Mouse (Mus musculus) midbrain, embryonic 14.5 days (tissue): Measurements from ENCODE around the gene Alpi. TPM values are rescaled to one million over a fixed set of nuclear protein-coding genes. Genes with fewer than 3 reads are reported as not detected.

Experiments
- ATAC-seq: fragments of 200-750 bp; cut with Nextera tagmentation; 2 replicates; pipeline ENCODE4 v1.8.0; 2017; ENCODE audit warnings: moderate number of reproducible peaks, moderate library complexity; ENCODE audit not compliant: low FRiP score, low TSS enrichment
- DNase-seq: peaks from one replicate; pipeline ENCODE4 v3.0.0-alpha.2; 2015
- H3K27ac ChIP-seq: fragments of 300-500 bp; sonication (generic); replicated peaks from 2 replicates; pipeline ENCODE4 v1.5.1; 2014; ENCODE audit warnings: mild to moderate bottlenecking, low read depth, low read length, moderate library complexity
- H3K27me3 ChIP-seq: fragments of 300-500 bp; sonication (generic); 2 replicates; pipeline ENCODE4 v1.6.1; 2014; ENCODE audit warnings: low read length, control low read depth, mixed read lengths; ENCODE audit not compliant: control insufficient read depth, insufficient read depth
- H3K36me3 ChIP-seq: fragments of 300-500 bp; sonication (generic); 2 replicates; pipeline ENCODE4 v1.6.1; 2014; ENCODE audit warnings: low read length, control low read depth; ENCODE audit not compliant: control insufficient read depth, insufficient read depth
- H3K4me1 ChIP-seq: fragments of 300-500 bp; sonication (generic); 2 replicates; pipeline ENCODE4 v1.6.1; 2014; ENCODE audit warnings: mild to moderate bottlenecking, antibody characterized with exemption, low read length, control low read depth; ENCODE audit not compliant: control insufficient read depth, insufficient read depth
- H3K4me2 ChIP-seq: fragments of 300-500 bp; sonication (generic); 2 replicates; pipeline ENCODE4 v1.6.1; 2014; ENCODE audit warnings: mild to moderate bottlenecking, low read length, moderate library complexity
- H3K4me3 ChIP-seq: fragments of 300-500 bp; sonication (generic); replicated peaks from 2 replicates; pipeline ENCODE4 v1.5.1; 2014; ENCODE audit warnings: low read depth, low read length
- H3K9ac ChIP-seq: fragments of 300-500 bp; sonication (generic); replicated peaks from 2 replicates; pipeline ENCODE4 v1.6.1; 2014; ENCODE audit warnings: mild to moderate bottlenecking, low read length, moderate library complexity
- H3K9me3 ChIP-seq: fragments of 300-500 bp; sonication (generic); 2 replicates; pipeline ENCODE4 v1.6.1; 2016; ENCODE audit warnings: low read length, control low read depth, mixed read lengths; ENCODE audit not compliant: control insufficient read depth
- WGBS: fragments of 180-500 bp; shearing (Covaris S2); extraction: QIAGEN DNeasy Blood & Tissue Kit; methylation state at CpG from one replicate; pipeline ENCODE4 v1.1.7; 2014; 5-methylcytosine and 5-hydroxymethylcytosine counted together
- polyA plus RNA-seq: library from polyadenylated mRNA; unstranded; fragments of >200 nt; fragmentation: Nextera tagmentation; extraction: Ambion mirVana; gene quantifications from 2 replicates; pipeline ENCODE4 v1.2.1, GENCODE M21; 2014

Alpi gene
- polyA plus RNA-seq, 1 experiment from 2014 or later: not detected

DNA sequence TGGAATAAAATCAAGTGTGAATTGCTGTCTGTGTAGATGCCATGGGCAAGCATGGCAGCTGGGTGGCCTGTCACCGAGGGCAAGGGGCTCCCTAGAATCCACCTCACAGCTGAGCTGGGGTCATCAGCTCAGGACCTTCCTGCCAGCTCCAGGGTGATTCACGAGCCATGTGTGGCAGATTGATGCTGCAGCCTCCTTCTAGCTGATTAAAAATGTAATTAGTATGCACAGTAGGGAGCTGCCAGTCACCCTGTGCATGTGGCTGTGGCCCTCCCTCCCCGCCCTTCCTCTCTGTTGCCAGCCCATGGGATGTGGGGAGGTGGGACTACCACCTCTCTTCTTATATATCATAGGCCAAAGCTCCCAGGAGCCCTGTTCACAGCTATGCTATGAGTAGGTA lies 51.3 kb downstream of the Alpi start:
- Histone ChIP-seq H3K27ac (peak overlapping the region; percentile 32; the same call in 1 of the 2 replicates), H3K4me1 (no peaks in the 10 kb centered on the region), H3K4me2 (no peak overlapping the region), H3K27me3 (no peaks in the 10 kb centered on the region), H3K9me3 (no peaks in the 10 kb centered on the region), H3K9ac (no peak overlapping the region), H3K4me3 (no peak overlapping the region), H3K36me3 (peaks cover 21% of the 10 kb centered on the region)
- DNase-seq: peak; percentile 35
- no peak for ATAC-seq
- WGBS: 46% methylated on average over 3 of the region's 3 CpGs

Other genes starting within 250 kb of the Alpi start
- not detected in 2 replicates for gene Alppl2, start 11.7 kb downstream of the Alpi start, polyA plus RNA-seq
- not detected in 2 replicates for gene Akp3, start 23.4 kb upstream of the Alpi start, polyA plus RNA-seq
- 5.1 and 5.3 TPM in 2 replicates for gene Ecel1, start 54.9 kb upstream of the Alpi start, polyA plus RNA-seq
- 0.32 TPM in 1 of 2 replicates, not detected in the other for gene Prss56, start 81.7 kb upstream of the Alpi start, polyA plus RNA-seq
- gene Chrnd, start 89.0 kb upstream of the Alpi start, polyA plus RNA-seq: not detected in 2 replicates
- gene Chrng, start 103.1 kb upstream of the Alpi start, polyA plus RNA-seq: not detected in 2 replicates
- 53.5 and 75.5 TPM in 2 replicates for gene Eif4e2, start 112.3 kb upstream of the Alpi start, polyA plus RNA-seq
- gene Efhd1, start 162.8 kb upstream of the Alpi start, polyA plus RNA-seq: 1.8 and 1.9 TPM in 2 replicates
- gene Gigyf2, start 225.4 kb upstream of the Alpi start, polyA plus RNA-seq: 69.0 and 70.9 TPM in 2 replicates